Mouse (Mus musculus) lung, postnatal 0 days (tissue): Measurements from ENCODE around the gene Corin.

Source experiments
- CTCF ChIP-seq: IDR thresholded peaks from 2 replicates; pipeline ENCODE4 v1.5.1; 2016; ENCODE audit warnings: antibody characterized with exemption, mild to moderate bottlenecking
- EP300 ChIP-seq: IDR thresholded peaks from 2 replicates; pipeline ENCODE4 v1.6.1; 2016; ENCODE audit warnings: antibody characterized with exemption, mild to moderate bottlenecking, control low read depth

DNA sequence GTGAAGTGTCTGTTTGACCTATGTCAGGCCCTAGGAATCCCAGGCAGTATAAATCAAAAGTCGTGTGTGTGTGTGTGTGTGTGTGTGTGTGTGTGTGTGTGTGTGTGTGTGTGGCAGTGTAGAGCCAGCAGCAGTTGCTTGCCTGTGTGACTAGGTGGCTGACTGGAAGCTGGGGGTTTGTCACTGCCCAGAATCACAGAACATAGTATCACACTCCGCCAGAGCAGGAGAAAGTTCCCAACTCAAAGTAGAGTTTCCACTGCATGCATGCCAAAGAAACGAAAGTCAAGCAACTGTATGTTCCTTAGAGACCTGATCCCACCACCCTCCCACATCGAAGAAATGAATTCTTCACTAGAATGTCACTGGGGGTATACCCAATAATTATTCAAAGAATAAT, 61.3 kb downstream of the Corin start:
- TF ChIP-seq CTCF = no peak
- no peak for TF ChIP-seq EP300
